Mouse (Mus musculus): Measurements from ENCODE around the gene Irgm1. TPM values are rescaled to one million over a fixed set of nuclear protein-coding genes. Genes with fewer than 3 reads are reported as not detected.
"Not testable (repeated sequence)": the region's sequence is repeated elsewhere in the genome, so short reads cannot be mapped to it uniquely, and the experiment has no call there.

The Irgm1 gene
- polyA plus RNA-seq, 1 experiment, result 7.4 TPM

- Histone ChIP-seq H3K27ac (ENCODE audit: insufficient read depth, low read depth, low read length) (no peak overlapping the region), H3K36me3 (ENCODE audit: control insufficient read depth, insufficient read depth, low read length) (no peaks in the 10 kb centered on the region), H3K4me3 (ENCODE audit: low read depth, low read length) (no peak overlapping the region), H3K27me3 (ENCODE audit: control insufficient read depth, insufficient read depth, low read length) (no peaks in the 10 kb centered on the region), H3K4me1 (ENCODE audit: control insufficient read depth, insufficient read depth, insufficient read length, low read length) (peaks cover 5% of the 10 kb centered on the region; the same call in 1 of the 2 replicates)
- WGBS, result 25% methylated on average over 9 of the region's 9 CpGs
- no peak for TF ChIP-seq POLR2A (IDR thresholded peaks at IDR 0.05; ENCODE audit: low read depth, low read length)
- no peak for TF ChIP-seq CTCF (IDR thresholded peaks at IDR 0.05; ENCODE audit: extremely low read depth, insufficient read length, insufficient replicate concordance, low read depth, low read length)
Observed at GRCm38 (mm10) chr11:48833078-48833730, 38.3 kb downstream of the Irgm1 start.

- H3K4me3 ChIP-seq (ENCODE audit: low read depth, low read length), result no peak overlapping the region
- no peaks in the 10 kb centered on the region for H3K4me1 ChIP-seq (ENCODE audit: control insufficient read depth, insufficient read depth, insufficient read length, low read length)
- no peak for TF ChIP-seq POLR2A (IDR thresholded peaks at IDR 0.05; ENCODE audit: low read depth, low read length)
- TF ChIP-seq CTCF (IDR thresholded peaks at IDR 0.05; ENCODE audit: extremely low read depth, insufficient read length, insufficient replicate concordance, low read depth, low read length), result no peak
- H3K36me3 ChIP-seq (ENCODE audit: control insufficient read depth, insufficient read depth, low read length), result no peaks in the 10 kb centered on the region
- no peaks in the 10 kb centered on the region for H3K27me3 ChIP-seq (ENCODE audit: control insufficient read depth, insufficient read depth, low read length)
- H3K27ac ChIP-seq (ENCODE audit: insufficient read depth, low read depth, low read length), result no peak overlapping the region
- 88% methylated on average over 2 of the region's 2 CpGs for WGBS
Observed at GRCm38 (mm10) chr11:48831273-48831672, 40.2 kb downstream of the Irgm1 start.

GRCm38 (mm10) chr11:48830279-48830678 lies 41.2 kb downstream of the Irgm1 start:
- TF ChIP-seq POLR2A (IDR thresholded peaks at IDR 0.05; ENCODE audit: low read depth, low read length) (no peak), CTCF (IDR thresholded peaks at IDR 0.05; ENCODE audit: extremely low read depth, insufficient read length, insufficient replicate concordance, low read depth, low read length) (no peak)
- no peak overlapping the region for H3K27ac ChIP-seq (ENCODE audit: insufficient read depth, low read depth, low read length)
- no peaks in the 10 kb centered on the region for H3K27me3 ChIP-seq (ENCODE audit: control insufficient read depth, insufficient read depth, low read length)
- no peaks in the 10 kb centered on the region for H3K4me1 ChIP-seq (ENCODE audit: control insufficient read depth, insufficient read depth, insufficient read length, low read length)
- 51% methylated on average over 2 of the region's 2 CpGs for WGBS
- H3K36me3 ChIP-seq (ENCODE audit: control insufficient read depth, insufficient read depth, low read length), result no peaks in the 10 kb centered on the region
- no peak overlapping the region for H3K4me3 ChIP-seq (ENCODE audit: low read depth, low read length)

GRCm38 (mm10) chr11:48827926-48828325 lies 43.6 kb downstream of the Irgm1 start:
- Histone ChIP-seq H3K27ac (ENCODE audit: insufficient read depth, low read depth, low read length) (no peak overlapping the region), H3K4me3 (ENCODE audit: low read depth, low read length) (no peak overlapping the region), H3K27me3 (ENCODE audit: control insufficient read depth, insufficient read depth, low read length) (no peaks in the 10 kb centered on the region), H3K4me1 (ENCODE audit: control insufficient read depth, insufficient read depth, insufficient read length, low read length) (peaks cover 7% of the 10 kb centered on the region; the same call in 1 of the 2 replicates), H3K36me3 (ENCODE audit: control insufficient read depth, insufficient read depth, low read length) (no peaks in the 10 kb centered on the region)
- WGBS, result 89% methylated on average over 6 of the region's 6 CpGs
- no peak for TF ChIP-seq CTCF (IDR thresholded peaks at IDR 0.05; ENCODE audit: extremely low read depth, insufficient read length, insufficient replicate concordance, low read depth, low read length)

- peaks cover 7% of the 10 kb centered on the region; the same call in 1 of the 2 replicates for H3K4me1 ChIP-seq (ENCODE audit: control insufficient read depth, insufficient read depth, insufficient read length, low read length)
- H3K27me3 ChIP-seq (ENCODE audit: control insufficient read depth, insufficient read depth, low read length), result no peaks in the 10 kb centered on the region
- no peak overlapping the region for H3K27ac ChIP-seq (ENCODE audit: insufficient read depth, low read depth, low read length)
- no peak for TF ChIP-seq POLR2A (IDR thresholded peaks at IDR 0.05; ENCODE audit: low read depth, low read length)
- no peak for TF ChIP-seq CTCF (IDR thresholded peaks at IDR 0.05; ENCODE audit: extremely low read depth, insufficient read length, insufficient replicate concordance, low read depth, low read length)
- WGBS, result under 1% methylated on average over 6 of the region's 6 CpGs
- H3K4me3 ChIP-seq (ENCODE audit: low read depth, low read length), result peak overlapping the region; percentile 54
- H3K36me3 ChIP-seq (ENCODE audit: control insufficient read depth, insufficient read depth, low read length), result no peaks in the 10 kb centered on the region
Observed at GRCm38 (mm10) chr11:48826752-48827096, 44.8 kb downstream of the Irgm1 start.

GRCm38 (mm10) chr11:48825979-48826751 lies 45.3 kb downstream of the Irgm1 start, which contains the start of the genes Trim7 and Gm12184:
Trim7 (plus strand) TSS chr11:48826140.
Gm12184 (minus strand) TSS chr11:48826655.
- under 1% methylated on average over 43 of the region's 92 CpGs for WGBS
- not testable (repeated sequence) for H3K4me1 ChIP-seq (ENCODE audit: control insufficient read depth, insufficient read depth, insufficient read length, low read length); H3K36me3 ChIP-seq (ENCODE audit: control insufficient read depth, insufficient read depth, low read length); H3K27me3 ChIP-seq (ENCODE audit: control insufficient read depth, insufficient read depth, low read length)
- H3K4me3 ChIP-seq (ENCODE audit: low read depth, low read length), result peak within 1 kb of the TSS; percentile 54
- H3K27ac ChIP-seq (ENCODE audit: insufficient read depth, low read depth, low read length), result 0 out of 2 replicates have a peak within 1 kb of the TSS, but pooled peaks have one; percentile 30

GRCm38 (mm10) chr11:48824311-48824830 lies 47.1 kb downstream of the Irgm1 start:
- H3K27me3 ChIP-seq (ENCODE audit: control insufficient read depth, insufficient read depth, low read length), result no peaks in the 10 kb centered on the region
- H3K4me1 ChIP-seq (ENCODE audit: control insufficient read depth, insufficient read depth, insufficient read length, low read length), result peaks cover 7% of the 10 kb centered on the region; the same call in 1 of the 2 replicates
- 25% methylated on average over 22 of the region's 22 CpGs for WGBS
- H3K27ac ChIP-seq (ENCODE audit: insufficient read depth, low read depth, low read length), result no peak overlapping the region
- no peaks in the 10 kb centered on the region for H3K36me3 ChIP-seq (ENCODE audit: control insufficient read depth, insufficient read depth, low read length)
- TF ChIP-seq CTCF (IDR thresholded peaks at IDR 0.05; ENCODE audit: extremely low read depth, insufficient read length, insufficient replicate concordance, low read depth, low read length), result no peak
- no peak for TF ChIP-seq POLR2A (IDR thresholded peaks at IDR 0.05; ENCODE audit: low read depth, low read length)
- H3K4me3 ChIP-seq (ENCODE audit: low read depth, low read length), result peak overlapping the region; percentile 52
